Mouse (Mus musculus) lung, postnatal 25 days (tissue): ENCODE results near the gene Adam6a.
"Not testable (repeated sequence)": the region's sequence is repeated elsewhere in the genome, so short reads cannot be mapped to it uniquely, and the experiment has no call there.

Experiments used
- DNase-seq: peaks from one replicate; pipeline ENCODE4 v3.0.0; 2022; ENCODE audit warnings: low spot score

Adam6a gene

GRCm38 (mm10) chr12:113543608-113544007 is at the start of gene Adam6a:
Gene Adam6a, plus strand, starts transcription at chr12:113543908.
- DNase-seq, result not testable (repeated sequence)

- DNase-seq, result no peak
Measured at GRCm38 (mm10) chr12:113525901-113526300, 17.8 kb upstream of the Adam6a start.

GRCm38 (mm10) chr12:113578241-113578640 is 34.5 kb downstream of the Adam6a start:
- no peak for DNase-seq

- DNase-seq, result no peak
Measured at GRCm38 (mm10) chr12:113588001-113588400, 44.3 kb downstream of the Adam6a start.
